Mouse (Mus musculus) liver, embryonic 14.5 days (tissue): Measurements from ENCODE around the gene Myh14. TPM values are rescaled to one million over a fixed set of nuclear protein-coding genes. Genes with fewer than 3 reads are reported as not detected.

Experiments used
- ATAC-seq: fragments of 200-750 bp; cut with Nextera tagmentation; 2 replicates; pipeline ENCODE4 v1.8.0; 2017; ENCODE audit warnings: moderate number of reproducible peaks, mild to moderate bottlenecking, moderate library complexity; ENCODE audit not compliant: insufficient read depth
- DNase-seq, 3 experiments: peaks; one replicate each; pipeline ENCODE4 v3.0.0-alpha.2; 2012 to 2013; ENCODE audit warnings: low read depth in 3 of 3, low spot score in 3 of 3
- H3K27ac ChIP-seq: fragments of 300-500 bp; sonication (generic); 2 replicates; pipeline ENCODE4 v1.5.1; 2014; ENCODE audit warnings: moderate library complexity, mild to moderate bottlenecking, control low read depth, inconsistent platforms
- H3K27me3 ChIP-seq: fragments of 300-500 bp; sonication (generic); 2 replicates; pipeline ENCODE4 v1.6.1; 2014; ENCODE audit warnings: mild to moderate bottlenecking, low read length, moderate library complexity; ENCODE audit not compliant: control insufficient read depth, insufficient read depth
- H3K36me3 ChIP-seq: fragments of 300-500 bp; sonication (generic); replicated peaks from 2 replicates; pipeline ENCODE4 v1.6.1; 2014; ENCODE audit warnings: low read depth; ENCODE audit not compliant: control insufficient read depth, insufficient read depth
- H3K4me1 ChIP-seq, 2 experiments: fragments of 200-500 bp in 1 of 2; fragments of 300-500 bp in 1 of 2; sonication (generic) in 1 of 2; replicated peaks; 2 replicates each; pipeline ENCODE4 v1.6.1; 2012 to 2014; ENCODE audit warnings: antibody characterized with exemption in 1 of 2, inconsistent platforms in 1 of 2, low read length in 1 of 2; ENCODE audit not compliant: control insufficient read depth in 2 of 2, insufficient read depth in 2 of 2
- H3K4me2 ChIP-seq: fragments of 300-500 bp; sonication (generic); 2 replicates; pipeline ENCODE4 v1.6.1; 2014; ENCODE audit warnings: low read depth, mild to moderate bottlenecking, control low read depth, moderate library complexity
- H3K4me3 ChIP-seq, 2 experiments: fragments of 200-500 bp in 1 of 2; fragments of 300-500 bp in 1 of 2; sonication (generic) in 1 of 2; 2 replicates each; pipeline ENCODE4 v1.5.1; 2012 to 2014; ENCODE audit warnings: low read depth in 2 of 2, low read length in 2 of 2, mild to moderate bottlenecking in 2 of 2, control low read depth in 1 of 2, inconsistent platforms in 1 of 2, moderate library complexity in 1 of 2; ENCODE audit not compliant: insufficient read depth in 1 of 2
- H3K9ac ChIP-seq: fragments of 300-500 bp; sonication (generic); replicated peaks from 2 replicates; pipeline ENCODE4 v1.6.1; 2014; ENCODE audit warnings: mild to moderate bottlenecking, control low read depth, moderate library complexity
- H3K9me3 ChIP-seq: fragments of 300-500 bp; sonication (generic); 2 replicates; pipeline ENCODE4 v1.6.1; 2016; ENCODE audit warnings: low read length, mixed read lengths; ENCODE audit not compliant: control insufficient read depth
- CTCF ChIP-seq: IDR thresholded peaks from 2 replicates; pipeline ENCODE4 v1.5.1; 2016; ENCODE audit warnings: antibody characterized with exemption, low read depth, control low read depth
- EP300 ChIP-seq: IDR thresholded peaks from 2 replicates; pipeline ENCODE4 v1.6.1; 2016; ENCODE audit warnings: antibody characterized with exemption, low read depth
- WGBS: fragments of 180-500 bp; shearing (Covaris S2); extraction: QIAGEN DNeasy Blood & Tissue Kit; methylation state at CpG from one replicate; pipeline ENCODE4 v1.1.7; 2014; ENCODE audit not compliant: insufficient replicate concordance; 5-methylcytosine and 5-hydroxymethylcytosine counted together
- polyA plus RNA-seq, 2 experiments: library from polyadenylated mRNA; depleted of rRNA in 1 of 2; stranded (reverse) in 1 of 2; unstranded in 1 of 2; fragments of >200 nt; fragmentation: Nextera tagmentation in 1 of 2; extraction: Ambion mirVana in 1 of 2; gene quantifications; 2 replicates each; pipeline versions ENCODE4 v1.2.1 to v1.2.3; 2012 to 2014

Myh14 gene
- polyA plus RNA-seq, 2 experiments = 0.09 to 0.15 TPM

DNA sequence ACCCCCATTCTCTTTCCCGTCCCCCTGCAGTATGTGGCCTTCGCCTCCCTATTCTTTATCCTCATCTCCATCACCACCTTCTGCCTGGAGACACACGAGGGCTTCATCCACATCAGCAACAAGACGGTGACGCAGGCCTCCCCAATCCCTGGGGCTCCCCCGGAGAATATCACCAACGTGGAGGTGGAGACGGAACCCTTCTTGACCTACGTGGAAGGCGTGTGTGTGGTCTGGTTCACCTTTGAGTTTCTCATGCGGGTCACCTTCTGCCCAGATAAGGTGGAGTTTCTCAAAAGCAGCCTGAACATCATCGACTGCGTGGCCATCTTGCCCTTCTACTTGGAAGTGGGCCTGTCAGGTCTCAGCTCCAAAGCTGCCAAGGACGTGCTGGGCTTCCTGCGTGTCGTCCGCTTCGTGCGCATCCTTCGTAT, 75.5 kb downstream of the Myh14 start:
- Histone ChIP-seq H3K9me3 (no peaks in the 10 kb centered on the region), H3K4me2 (no peak overlapping the region), H3K27ac (no peak overlapping the region), H3K4me1 (0 out of 4 replicates have a peak, but pooled peaks cover 0 to 1% of the 10 kb centered on the region in 2 experiments), H3K9ac (no peak overlapping the region), H3K27me3 (peaks cover 36% of the 10 kb centered on the region), H3K36me3 (no peaks in the 10 kb centered on the region), H3K4me3 (no peak overlapping the region)
- TF ChIP-seq EP300 = no peak
- TF ChIP-seq CTCF = no peak
- 77% methylated on average over 20 of the region's 20 CpGs for WGBS
- no peak for ATAC-seq
- no peak for DNase-seq

GRCm38 (mm10) chr7:44594291-44594690, 76.4 kb downstream of the Myh14 start:
- Histone ChIP-seq H3K27ac (no peak overlapping the region), H3K9me3 (no peaks in the 10 kb centered on the region), H3K36me3 (no peaks in the 10 kb centered on the region), H3K9ac (no peak overlapping the region), H3K4me3 (no peak overlapping the region), H3K27me3 (peaks cover 45% of the 10 kb centered on the region), H3K4me1 (0 out of 4 replicates have a peak, but pooled peaks cover 0 to 1% of the 10 kb centered on the region in 2 experiments), H3K4me2 (no peak overlapping the region)
- 62% methylated on average over 6 of the region's 6 CpGs for WGBS
- no peak for TF ChIP-seq CTCF
- DNase-seq (no peak), ATAC-seq (no peak)

DNA sequence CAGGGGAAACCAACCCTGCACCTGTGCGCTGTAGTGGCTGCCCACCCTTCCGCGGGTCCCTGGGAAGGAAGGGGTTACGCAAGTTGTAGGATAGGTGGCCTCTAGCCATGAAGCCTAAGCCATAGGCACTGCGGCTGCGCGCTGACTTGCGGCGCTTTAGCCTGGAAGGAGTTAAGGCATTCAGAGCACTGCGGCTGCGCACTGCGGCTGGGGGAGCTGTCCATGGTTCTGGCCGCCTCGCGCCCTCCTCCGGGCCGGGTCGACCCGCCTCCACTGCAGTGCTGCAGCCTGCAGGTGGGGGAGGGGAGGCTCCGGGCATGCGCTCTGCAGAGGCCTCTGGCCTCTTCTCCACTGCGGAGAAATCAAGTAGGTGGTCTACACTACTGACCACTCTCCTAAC, 76.9 kb downstream of the Myh14 start:
- no peak overlapping the region for H3K27ac ChIP-seq
- no peaks in the 10 kb centered on the region for H3K36me3 ChIP-seq
- TF ChIP-seq CTCF = no peak
- no peak for TF ChIP-seq EP300
- H3K4me3 ChIP-seq = no peak overlapping the region
- ATAC-seq (no peak), DNase-seq (peak; percentile 25 to 36 (median 30))
- no peak overlapping the region for H3K4me2 ChIP-seq
- 1% methylated on average over 22 of the region's 22 CpGs for WGBS
- H3K27me3 ChIP-seq = peaks cover 50% of the 10 kb centered on the region
- H3K4me1 ChIP-seq = peaks cover 0 to 1% of the 10 kb centered on the region in 2 experiments; a peak in 1 of 4 replicates
- no peak overlapping the region for H3K9ac ChIP-seq
- H3K9me3 ChIP-seq = no peaks in the 10 kb centered on the region

- no peaks in the 10 kb centered on the region for H3K36me3 ChIP-seq
- H3K4me3 ChIP-seq = no peak overlapping the region
- no peak overlapping the region for H3K9ac ChIP-seq
- DNase-seq (no peak), ATAC-seq (no peak)
- no peak overlapping the region for H3K27ac ChIP-seq
- peaks cover 0 to 1% of the 10 kb centered on the region in 2 experiments; a peak in 1 of 4 replicates for H3K4me1 ChIP-seq
- TF ChIP-seq EP300 (no peak), CTCF (no peak)
- WGBS = 4% methylated on average over 15 of the region's 15 CpGs
- H3K4me2 ChIP-seq = no peak overlapping the region
- H3K27me3 ChIP-seq = peaks cover 57% of the 10 kb centered on the region
- H3K9me3 ChIP-seq = no peaks in the 10 kb centered on the region
These were observed 77.6 kb downstream of the Myh14 start for GRCm38 (mm10) chr7:44593051-44593450.

DNA sequence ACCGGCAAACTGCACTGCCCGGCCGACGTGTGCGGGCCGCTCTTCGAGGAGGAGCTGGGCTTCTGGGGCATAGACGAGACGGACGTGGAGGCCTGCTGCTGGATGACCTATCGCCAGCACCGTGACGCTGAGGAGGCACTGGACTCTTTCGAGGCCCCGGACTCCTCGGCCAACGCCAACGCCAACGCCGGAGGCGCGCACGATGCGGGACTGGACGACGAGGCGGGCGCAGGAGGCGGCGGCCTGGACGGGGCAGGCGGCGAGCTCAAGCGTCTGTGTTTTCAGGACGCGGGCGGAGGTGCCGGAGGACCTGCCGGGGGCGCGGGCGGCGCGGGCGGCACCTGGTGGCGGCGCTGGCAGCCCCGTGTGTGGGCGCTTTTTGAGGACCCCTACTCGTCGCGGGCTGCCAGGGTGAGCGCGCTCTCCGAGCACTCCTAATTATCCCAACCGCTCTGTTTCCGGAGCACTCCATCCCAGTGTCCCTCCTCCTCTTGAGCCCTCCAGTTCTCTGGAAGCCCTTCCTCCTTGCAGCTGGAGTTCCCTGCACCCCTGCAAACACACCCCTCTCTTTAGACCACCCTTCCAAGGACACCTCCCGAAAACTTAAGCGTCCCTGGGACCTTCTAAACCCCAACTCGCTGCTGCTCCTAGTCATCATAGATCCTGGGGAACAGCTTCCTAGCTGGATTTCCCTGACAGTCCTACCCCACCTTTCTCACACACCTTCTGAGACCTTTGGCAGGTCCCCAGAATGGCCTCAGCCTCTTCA, 79.1 kb downstream of the Myh14 start:
- H3K4me1 ChIP-seq = peaks cover 0 to 1% of the 10 kb centered on the region in 2 experiments; a peak in 1 of 4 replicates
- peak overlapping the region in 1 of 2 experiments; percentile 45; a peak in 2 of 4 replicates for H3K4me3 ChIP-seq
- DNase-seq (no peak), ATAC-seq (no peak)
- no peaks in the 10 kb centered on the region for H3K36me3 ChIP-seq
- H3K9me3 ChIP-seq = no peaks in the 10 kb centered on the region
- WGBS = 1% methylated on average over 52 of the region's 60 CpGs
- no peak overlapping the region for H3K27ac ChIP-seq
- peaks cover 72% of the 10 kb centered on the region for H3K27me3 ChIP-seq
- no peak overlapping the region for H3K9ac ChIP-seq
- TF ChIP-seq EP300 = no peak
- no peak for TF ChIP-seq CTCF
- H3K4me2 ChIP-seq = peak overlapping the region; percentile 63
